Mouse (Mus musculus) kidney, embryonic 14.5 days (tissue): Measurements from ENCODE around the gene Abcc3. TPM values are rescaled to one million over a fixed set of nuclear protein-coding genes. Genes with fewer than 3 reads are reported as not detected.

Experiments used
- ATAC-seq: fragments of 200-750 bp; cut with Nextera tagmentation; 2 replicates; pipeline ENCODE4 v1.8.0; 2017; ENCODE audit warnings: moderate number of reproducible peaks, mild to moderate bottlenecking, moderate TSS enrichment, moderate library complexity; ENCODE audit not compliant: low FRiP score, low TSS enrichment
- H3K27ac ChIP-seq: fragments of 300-500 bp; sonication (generic); 2 replicates; pipeline ENCODE4 v1.5.1; 2014; ENCODE audit warnings: low read depth, mild to moderate bottlenecking, low read length, moderate library complexity, mixed read lengths
- H3K27me3 ChIP-seq: fragments of 300-500 bp; sonication (generic); 2 replicates; pipeline ENCODE4 v1.6.1; 2014; ENCODE audit warnings: mild to moderate bottlenecking, low read length; ENCODE audit not compliant: control insufficient read depth, insufficient read depth
- H3K36me3 ChIP-seq: fragments of 300-500 bp; sonication (generic); 2 replicates; pipeline ENCODE4 v1.6.1; 2014; ENCODE audit warnings: low read length, mixed read lengths; ENCODE audit not compliant: control insufficient read depth, insufficient read depth
- H3K4me1 ChIP-seq: fragments of 300-500 bp; sonication (generic); 2 replicates; pipeline ENCODE4 v1.6.1; 2014; ENCODE audit warnings: low read length, mixed read lengths; ENCODE audit not compliant: control insufficient read depth, insufficient read depth
- H3K4me2 ChIP-seq: fragments of 300-500 bp; sonication (generic); replicated peaks from 2 replicates; pipeline ENCODE4 v1.6.1; 2014; ENCODE audit warnings: low read depth, mild to moderate bottlenecking, low read length
- H3K4me3 ChIP-seq: fragments of 300-500 bp; sonication (generic); 2 replicates; pipeline ENCODE4 v1.5.1; 2014; ENCODE audit warnings: mild to moderate bottlenecking, low read length
- H3K9ac ChIP-seq: fragments of 300-500 bp; sonication (generic); 2 replicates; pipeline ENCODE4 v1.6.1; 2014; ENCODE audit warnings: low read depth, mild to moderate bottlenecking, low read length, moderate library complexity
- H3K9me3 ChIP-seq: fragments of 300-500 bp; sonication (generic); 2 replicates; pipeline ENCODE4 v1.6.1; 2016; ENCODE audit warnings: low read length; ENCODE audit not compliant: control insufficient read depth
- WGBS: fragments of 180-500 bp; shearing (Covaris S2); extraction: QIAGEN DNeasy Blood & Tissue Kit; methylation state at CpG from one replicate; pipeline ENCODE4 v1.1.7; 2014; 5-methylcytosine and 5-hydroxymethylcytosine counted together
- polyA plus RNA-seq: library from polyadenylated mRNA; unstranded; fragments of >200 nt; fragmentation: Nextera tagmentation; extraction: Ambion mirVana; gene quantifications from 2 replicates; pipeline ENCODE4 v1.2.1, GENCODE M21; 2014

Abcc3 gene
- polyA plus RNA-seq, 1 experiment from 2014 or later, result 3.9 TPM

DNA sequence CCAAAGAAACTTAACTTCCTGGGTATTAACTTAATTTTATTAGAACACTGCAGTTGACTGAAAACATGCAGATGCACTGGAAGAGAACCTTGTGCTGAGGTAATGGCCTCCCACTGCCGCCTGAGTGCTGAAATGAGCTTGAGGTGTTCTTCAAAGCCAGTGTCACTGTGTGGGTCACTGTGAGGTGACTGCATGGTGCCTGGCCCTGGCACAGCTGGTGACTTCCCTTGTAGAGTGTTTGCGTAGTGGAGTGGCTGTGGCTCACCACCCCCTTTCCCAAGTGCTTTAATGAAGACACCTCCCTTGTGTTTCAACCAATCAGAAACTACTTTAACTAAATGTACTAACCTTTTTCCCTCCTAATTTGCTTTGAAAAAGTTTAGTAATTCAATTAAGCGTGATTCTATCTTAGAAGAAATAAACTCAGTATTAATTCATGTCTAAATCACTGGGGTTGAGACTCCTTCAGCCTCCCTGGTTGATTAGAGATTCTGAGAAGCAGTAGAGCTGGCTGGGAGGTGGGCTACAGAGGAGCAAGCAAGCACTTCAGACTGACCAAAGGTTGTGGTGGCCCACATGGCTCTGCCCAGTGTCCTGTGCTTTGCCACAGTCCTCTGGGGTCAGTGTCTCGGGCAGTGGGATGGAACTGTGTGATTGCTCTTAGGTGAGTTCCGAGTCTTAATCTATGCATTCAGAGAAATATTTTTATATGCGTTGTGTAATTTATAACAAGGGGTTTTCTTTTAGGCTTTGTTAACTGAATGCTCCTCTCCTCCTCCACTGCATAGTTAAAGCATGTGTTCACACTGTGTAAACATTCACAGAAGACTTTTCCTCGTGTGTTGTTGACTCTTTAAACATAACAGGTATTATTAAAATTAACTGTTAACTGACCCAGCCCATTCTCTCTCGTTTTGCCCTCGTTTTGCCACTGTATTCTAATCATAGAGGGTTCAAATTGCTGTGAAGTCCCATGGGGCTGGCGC lies 51.6 kb downstream of the Abcc3 start:
- Histone ChIP-seq H3K4me3 (no peak overlapping the region), H3K4me1 (peaks cover 20% of the 10 kb centered on the region), H3K36me3 (peaks cover 28% of the 10 kb centered on the region), H3K4me2 (no peak overlapping the region), H3K9ac (no peak overlapping the region), H3K9me3 (no peaks in the 10 kb centered on the region), H3K27me3 (no peaks in the 10 kb centered on the region), H3K27ac (no peak overlapping the region)
- no peak for ATAC-seq
- WGBS, result 63% methylated on average over 10 of the region's 10 CpGs

DNA sequence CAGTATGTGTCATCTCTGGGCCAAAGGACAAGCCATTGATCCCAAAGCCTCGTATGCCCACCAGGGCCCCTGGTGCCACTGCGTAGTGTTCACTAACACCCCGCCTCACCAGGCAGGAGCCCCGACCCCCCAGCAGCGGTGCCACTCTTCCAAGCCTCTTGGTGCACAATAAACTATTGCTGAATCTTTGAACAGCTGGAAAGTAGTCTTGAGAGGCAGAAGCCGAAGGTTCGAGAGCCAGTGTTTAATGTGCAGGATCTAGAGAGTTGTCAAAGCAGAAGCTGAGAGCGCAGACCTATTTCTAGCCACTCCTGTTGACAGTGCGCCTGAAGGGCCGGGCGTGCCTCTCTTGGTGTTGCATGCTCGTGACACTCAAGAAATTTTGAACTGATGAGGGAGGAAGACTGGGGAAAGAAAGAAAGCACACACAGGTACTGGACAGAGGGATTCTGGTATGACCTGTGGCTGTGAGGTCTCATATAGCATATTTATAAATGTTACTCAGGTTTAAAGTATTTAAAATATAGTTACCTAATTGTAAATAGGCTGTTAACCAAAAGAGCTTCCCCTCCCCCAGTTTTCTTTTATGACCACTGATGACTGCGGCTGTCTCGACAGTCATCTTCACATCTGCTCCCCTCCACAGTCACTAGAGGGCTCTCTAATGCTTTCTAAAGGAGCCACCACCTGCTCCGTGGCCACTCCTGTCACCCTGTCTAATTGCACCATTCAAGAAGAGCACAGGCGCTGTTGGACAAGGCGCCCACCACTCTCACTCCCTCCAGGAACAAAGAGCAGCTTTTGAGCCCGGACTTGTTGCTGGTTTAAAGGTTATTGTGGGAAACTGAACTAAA lies 52.8 kb downstream of the Abcc3 start:
- Histone ChIP-seq H3K36me3 (peaks cover 32% of the 10 kb centered on the region), H3K27me3 (no peaks in the 10 kb centered on the region), H3K4me3 (no peak overlapping the region), H3K4me2 (no peak overlapping the region), H3K9ac (no peak overlapping the region), H3K9me3 (no peaks in the 10 kb centered on the region), H3K4me1 (peaks cover 20% of the 10 kb centered on the region), H3K27ac (no peak overlapping the region)
- WGBS, result 59% methylated on average over 18 of the region's 18 CpGs
- 0 out of 2 replicates have a peak, but pooled peaks have one; percentile 59 for ATAC-seq

DNA sequence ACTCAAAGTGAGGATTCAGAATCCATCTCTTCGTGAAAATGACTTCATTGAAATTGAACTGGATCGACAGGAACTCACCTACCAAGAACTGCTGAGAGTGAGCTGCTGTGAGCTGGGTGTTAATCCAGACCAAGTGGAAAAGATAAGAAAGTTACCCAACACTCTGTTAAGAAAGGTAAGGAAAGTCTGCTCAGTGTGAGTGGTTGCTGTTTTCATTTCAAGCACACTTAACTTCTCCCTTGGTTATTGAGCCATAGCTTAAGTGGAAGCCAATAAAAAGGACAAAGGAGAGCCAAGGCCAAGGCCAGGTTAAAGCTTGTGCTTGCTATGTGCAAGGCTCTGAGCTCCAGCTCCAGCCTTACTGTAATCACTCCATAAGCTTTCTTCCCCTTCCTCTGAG lies 54.5 kb downstream of the Abcc3 start:
- H3K36me3 ChIP-seq, result peaks cover 40% of the 10 kb centered on the region
- H3K4me1 ChIP-seq, result peaks cover 12% of the 10 kb centered on the region
- H3K27me3 ChIP-seq, result no peaks in the 10 kb centered on the region
- no peak overlapping the region for H3K4me2 ChIP-seq
- H3K9me3 ChIP-seq, result no peaks in the 10 kb centered on the region
- no peak for ATAC-seq
- no peak overlapping the region for H3K4me3 ChIP-seq
- no peak overlapping the region for H3K9ac ChIP-seq
- WGBS, result 91% methylated on average over 2 of the region's 2 CpGs
- H3K27ac ChIP-seq, result no peak overlapping the region

DNA sequence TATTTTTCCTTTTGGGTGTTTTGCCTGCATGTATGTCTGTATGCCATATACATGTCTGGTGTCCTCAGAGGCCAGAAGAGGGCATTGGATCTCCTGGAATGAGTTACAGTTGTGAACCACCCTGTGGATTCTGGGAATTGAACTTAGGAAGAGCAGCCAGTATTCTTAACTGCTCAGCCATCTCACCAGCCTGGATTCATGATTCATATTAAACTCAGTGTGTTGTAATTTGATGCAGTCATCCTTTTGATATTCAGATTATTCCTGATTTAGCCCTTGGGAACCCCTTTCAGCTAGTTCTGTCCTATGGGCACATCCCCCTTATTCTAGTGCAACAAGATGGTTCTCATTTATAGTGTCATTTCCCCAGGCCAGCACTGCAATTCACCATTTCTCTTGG lies 56.2 kb downstream of the Abcc3 start:
- Histone ChIP-seq H3K4me1 (no peaks in the 10 kb centered on the region), H3K27me3 (no peaks in the 10 kb centered on the region), H3K36me3 (peaks cover 40% of the 10 kb centered on the region), H3K9me3 (no peaks in the 10 kb centered on the region), H3K4me3 (no peak overlapping the region), H3K27ac (no peak overlapping the region), H3K4me2 (no peak overlapping the region), H3K9ac (no peak overlapping the region)
- no peak for ATAC-seq

DNA sequence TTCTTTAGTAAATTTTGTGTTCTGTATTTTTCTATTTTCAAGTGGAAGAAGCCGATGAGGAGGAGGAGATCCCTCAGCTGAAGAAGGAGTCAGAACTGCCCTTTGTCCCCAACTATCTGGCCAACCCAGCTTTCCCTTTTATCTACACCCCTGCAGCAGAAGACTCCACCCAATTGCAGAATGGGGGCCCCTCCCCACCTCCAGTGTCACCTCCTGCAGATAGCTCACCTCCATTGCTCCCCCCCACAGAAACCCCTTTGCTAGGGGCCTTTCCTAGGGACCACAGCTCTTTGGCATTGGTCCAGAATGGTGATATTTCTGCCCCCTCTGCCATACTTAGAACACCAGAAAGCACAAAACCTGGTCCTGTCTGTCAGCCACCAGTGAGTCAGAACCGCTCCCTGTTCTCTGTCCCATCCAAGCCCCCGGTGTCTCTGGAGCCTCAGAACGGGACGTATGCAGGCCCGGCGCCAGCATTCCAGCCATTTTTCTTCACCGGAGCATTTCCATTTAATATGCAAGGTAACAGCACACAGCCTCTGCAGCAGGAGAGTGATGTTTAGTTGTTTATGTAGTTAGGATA lies 58.3 kb downstream of the Abcc3 start:
- no peak for ATAC-seq
- H3K9me3 ChIP-seq, result no peaks in the 10 kb centered on the region
- H3K27ac ChIP-seq, result no peak overlapping the region
- H3K4me2 ChIP-seq, result no peak overlapping the region
- 96% methylated on average over 8 of the region's 8 CpGs for WGBS
- peaks cover 34% of the 10 kb centered on the region for H3K36me3 ChIP-seq
- H3K4me3 ChIP-seq, result no peak overlapping the region
- no peak overlapping the region for H3K9ac ChIP-seq
- H3K27me3 ChIP-seq, result no peaks in the 10 kb centered on the region
- no peaks in the 10 kb centered on the region; the same call in 1 of the 2 replicates for H3K4me1 ChIP-seq

DNA sequence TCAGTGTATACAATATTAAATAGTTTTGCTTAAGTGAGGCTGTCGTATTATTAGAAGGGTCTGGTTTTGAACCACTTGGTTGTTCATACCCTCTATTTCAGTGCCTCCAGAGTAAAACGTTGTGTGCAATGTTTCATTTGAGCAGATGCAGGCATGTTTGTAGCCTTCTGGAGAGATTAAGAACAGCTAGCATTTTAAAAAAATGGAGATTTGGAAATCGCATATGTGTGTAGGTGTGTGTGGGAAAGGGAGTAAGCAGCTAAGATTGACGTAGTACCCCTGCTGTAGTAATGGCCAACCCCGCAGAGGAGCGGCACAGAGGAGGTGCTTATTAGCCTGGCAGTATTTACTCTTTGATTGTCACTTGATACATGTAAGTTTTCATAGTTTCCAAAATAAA lies 60.1 kb downstream of the Abcc3 start:
- H3K4me1 ChIP-seq, result peaks cover 3% of the 10 kb centered on the region; the same call in 1 of the 2 replicates
- H3K9ac ChIP-seq, result no peak overlapping the region
- H3K4me3 ChIP-seq, result no peak overlapping the region
- 88% methylated on average over 6 of the region's 6 CpGs for WGBS
- H3K36me3 ChIP-seq, result peaks cover 17% of the 10 kb centered on the region
- no peak overlapping the region for H3K27ac ChIP-seq
- ATAC-seq, result no peak
- no peaks in the 10 kb centered on the region for H3K27me3 ChIP-seq
- no peaks in the 10 kb centered on the region for H3K9me3 ChIP-seq
- no peak overlapping the region for H3K4me2 ChIP-seq

DNA sequence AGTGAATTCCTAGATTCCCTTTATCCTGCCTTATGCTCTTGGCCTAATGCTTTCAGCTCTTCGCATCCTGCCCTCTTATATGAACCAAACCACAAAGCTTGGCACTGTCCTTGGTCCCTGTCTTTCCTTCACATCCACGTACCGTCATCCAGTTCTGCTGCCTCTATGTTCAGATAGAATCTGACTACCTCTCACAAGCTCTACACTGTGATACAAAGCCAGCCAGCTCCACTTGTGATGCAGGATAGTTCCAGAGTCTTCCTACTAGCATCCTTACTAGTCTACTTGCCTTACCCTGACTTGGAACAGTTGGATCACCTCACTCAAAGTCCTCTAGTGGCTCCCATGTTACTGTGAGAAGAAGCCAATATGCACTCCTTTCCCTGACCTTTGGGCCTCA lies 62.6 kb downstream of the Abcc3 start:
- WGBS, result 88% methylated on average over 3 of the region's 3 CpGs
- H3K4me3 ChIP-seq, result no peak overlapping the region
- H3K36me3 ChIP-seq, result peaks cover 7% of the 10 kb centered on the region
- no peaks in the 10 kb centered on the region for H3K9me3 ChIP-seq
- H3K4me1 ChIP-seq, result peaks cover 9% of the 10 kb centered on the region
- no peak overlapping the region for H3K4me2 ChIP-seq
- H3K27ac ChIP-seq, result no peak overlapping the region
- ATAC-seq, result no peak
- H3K27me3 ChIP-seq, result no peaks in the 10 kb centered on the region
- H3K9ac ChIP-seq, result no peak overlapping the region

DNA sequence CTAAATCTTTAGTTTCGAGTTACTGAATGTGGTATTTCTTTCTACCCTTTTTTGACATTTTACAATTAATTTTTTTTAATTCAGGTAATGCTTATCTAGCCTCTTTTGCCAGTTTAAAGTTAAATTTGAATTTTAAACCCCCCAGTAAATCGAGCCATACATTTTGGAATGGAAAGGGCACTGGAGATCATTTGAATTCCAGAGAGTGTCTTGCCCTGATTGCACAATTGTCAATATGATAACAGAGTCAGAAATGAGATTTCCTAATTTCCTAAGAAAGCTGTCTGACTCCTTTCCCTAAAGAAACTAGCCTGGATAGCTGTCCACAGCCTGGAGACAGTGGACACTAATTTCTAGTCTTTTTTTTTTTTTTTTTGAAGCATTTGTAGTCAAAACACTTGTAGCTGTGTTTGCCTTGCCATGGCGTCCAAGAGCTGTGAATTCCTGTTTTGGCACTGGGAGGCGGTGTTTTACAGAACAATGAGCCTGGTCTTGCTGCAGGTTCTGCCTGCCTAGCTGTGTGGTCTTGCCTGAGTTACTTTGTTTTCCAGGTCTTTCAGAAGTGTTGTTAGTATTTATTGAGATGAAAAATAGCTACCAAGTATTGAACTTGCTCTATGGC lies 63.4 kb downstream of the Abcc3 start:
- Histone ChIP-seq H3K4me3 (no peak overlapping the region), H3K9me3 (no peaks in the 10 kb centered on the region), H3K4me1 (peaks cover 9% of the 10 kb centered on the region), H3K9ac (no peak overlapping the region), H3K27me3 (no peaks in the 10 kb centered on the region), H3K27ac (no peak overlapping the region), H3K36me3 (peaks cover 3% of the 10 kb centered on the region), H3K4me2 (no peak overlapping the region; the same call in 1 of the 2 replicates)
- 68% methylated on average over 4 of the region's 4 CpGs for WGBS
- no peak for ATAC-seq
